Mouse (Mus musculus) small intestine, adult 2 months (tissue): ENCODE data around the gene Irf7.

ENCODE experiments used
- CTCF ChIP-seq: fragments of 200-500 bp; IDR thresholded peaks from 2 replicates; pipeline ENCODE4 v1.5.1; 2012; ENCODE audit warnings: low read depth, mild to moderate bottlenecking, control low read depth, inconsistent platforms, low read length, moderate library complexity, mixed read lengths; ENCODE audit not compliant: insufficient replicate concordance, insufficient read length; ENCODE audit errors: extremely low read depth
- POLR2A ChIP-seq: fragments of 200-500 bp; IDR thresholded peaks from 2 replicates; pipeline ENCODE4 v1.6.1; 2012; ENCODE audit warnings: low read depth, mild to moderate bottlenecking, control low read depth, inconsistent platforms, low read length, moderate library complexity

GRCm38 (mm10) chr7:141217343-141218013 is 48.8 kb downstream of the Irf7 start:
- TF ChIP-seq POLR2A (no peak), CTCF (no peak)
